7 mouse cellular contexts compared by ENCODE assay signal in genomic region chr13:78175821-78176380, GRCm38 (mm10). TPM values are rescaled to one million over a fixed set of nuclear protein-coding genes. Genes with fewer than 3 reads are reported as not detected.
DNase-seq lines count a peak whose midpoint lies in the region; ATAC-seq and TF ChIP-seq lines count a peak whose summit lies in the region.

No protein-coding gene starts in this region.

- H3K4me1 ChIP-seq in embryonic facial prominence, embryonic 14.5 days (ENCODE audit: control insufficient read depth, insufficient read depth, low read length): 0 out of 2 replicates have a peak, but pooled peaks cover 8% of the 10 kb centered on the region

- no peaks in the 10 kb centered on the region for H3K36me3 ChIP-seq in embryonic facial prominence, embryonic 14.5 days (ENCODE audit: control insufficient read depth, insufficient read depth, low read length)

- peaks cover 91% of the 10 kb centered on the region for H3K27me3 ChIP-seq in embryonic facial prominence, embryonic 14.5 days (replicated peaks; ENCODE audit: control insufficient read depth, insufficient read depth, low read length)

- 7% methylated on average over 8 of the region's 8 CpGs for WGBS in embryonic facial prominence, embryonic 14.5 days

- no peak for ATAC-seq in embryonic facial prominence, embryonic 14.5 days (ENCODE audit: low read depth)
- ATAC-seq in megakaryocyte progenitor cell, adult 5-6 weeks (replicated peaks; ENCODE audit: poor library complexity): 0 out of 2 replicates have a peak, but pooled peaks have one; percentile 59
- no peak for ATAC-seq in erythroid progenitor cell, adult 5-6 weeks (replicated peaks; ENCODE audit: low FRiP score, poor library complexity, severe bottlenecking)

- peak; percentile 78 for TF ChIP-seq CTCF in layer of hippocampus, adult 2 months (conservative IDR thresholded peaks at IDR 0.05)
- TF ChIP-seq CTCF in brain, embryonic 14.5 days (IDR thresholded peaks at IDR 0.05; ENCODE audit: borderline replicate concordance, extremely low read depth, insufficient read depth, insufficient read length): peak; percentile 48; the same call in 1 of the 2 replicates

- TF ChIP-seq POLR2A in brain, embryonic 14.5 days (IDR thresholded peaks at IDR 0.05; ENCODE audit: borderline replicate concordance, extremely low read depth, insufficient read depth, insufficient read length, poor library complexity, severe bottlenecking): no peak

- no peak for DNase-seq in layer of hippocampus, adult 2 months (ENCODE audit: low spot score in 2 of 2)
- no peak for DNase-seq in layer of hippocampus, postnatal 36 days
- peak; percentile 92 for DNase-seq in brain, embryonic 14.5 days (ENCODE audit: low read depth)
- peak; percentile 77 for DNase-seq in embryonic facial prominence, embryonic 14.5 days (ENCODE audit: low spot score)
- no peak for DNase-seq in thymus, postnatal 14 days

- no peak overlapping the region for H3K4me2 ChIP-seq in embryonic facial prominence, embryonic 14.5 days (ENCODE audit: low read depth, low read length)

- H3K9ac ChIP-seq in embryonic facial prominence, embryonic 14.5 days (ENCODE audit: low read depth, low read length): no peak overlapping the region

- peak overlapping the region; percentile 49; the same call in 1 of the 2 replicates for H3K27ac ChIP-seq in layer of hippocampus, adult 2 months
- H3K27ac ChIP-seq in embryonic facial prominence, embryonic 14.5 days (replicated peaks; ENCODE audit: low read depth, low read length): no peak overlapping the region

- H3K9me3 ChIP-seq in embryonic facial prominence, embryonic 14.5 days (ENCODE audit: control insufficient read depth, low read length): no peaks in the 10 kb centered on the region

- H3K4me3 ChIP-seq in layer of hippocampus, adult 2 months: no peak overlapping the region
- H3K4me3 ChIP-seq in embryonic facial prominence, embryonic 14.5 days (ENCODE audit: low read depth, low read length): no peak overlapping the region

RNA-seq across cellular contexts. Expression of gene Nr2f1, which starts 23.7 kb away (rescaled TPM):
- total RNA-seq in layer of hippocampus, adult 2 months (2021): 10 to 100 TPM; 89.4 to 98.1 TPM
- total RNA-seq in layer of hippocampus, postnatal 36 days (2021): 100 to 1,000 TPM in 1 of 2 experiments, 10 to 100 TPM in 1; 87.3 to 108 TPM
- polyA plus RNA-seq in brain, embryonic 14.5 days (2012; rRNA removed): 465 and 624 TPM in 2 replicates
- 17.9 and 19.4 TPM in 2 replicates for polyA plus RNA-seq in embryonic facial prominence, embryonic 14.5 days (2014; fragmentation: Nextera tagmentation; extraction: Ambion mirVana)
- not detected in 2 replicates for total RNA-seq in megakaryocyte progenitor cell, adult 5-6 weeks (2015)
- not detected in 2 replicates for total RNA-seq in megakaryocyte progenitor cell, adult 5-6 weeks (2017)
- total RNA-seq in erythroid progenitor cell, adult 5-6 weeks (2015; ENCODE audit: low replicate concordance): not detected in 2 replicates
- not detected in 2 replicates for total RNA-seq in erythroid progenitor cell, adult 5-6 weeks (2017; ENCODE audit: low replicate concordance)

Comparison
In these comparisons a context has a peak if more than half of its experiments do, and no peak if none do; other contexts are left out.
1. DNase-seq: peak in brain, embryonic 14.5 days (single experiment) and embryonic facial prominence, embryonic 14.5 days (single experiment); none in layer of hippocampus, adult 2 months (0 of 2), layer of hippocampus, postnatal 36 days (0 of 2) and thymus, postnatal 14 days (single experiment).
2. RNA of gene Nr2f1, which starts 23.7 kb away (total RNA-seq): 87.3 to 108 TPM in layer of hippocampus, postnatal 36 days and 89.4 to 98.1 TPM in layer of hippocampus, adult 2 months; not detected in megakaryocyte progenitor cell, adult 5-6 weeks and not detected in erythroid progenitor cell, adult 5-6 weeks; every median in the first group is over 10 times any median in the second.